Mouse (Mus musculus): ENCODE measurements around the gene Slc28a3.
A peak's percentile ranks its signal among the peaks of the same experiment; 100 is the strongest.

GRCm38 (mm10) chr13:58638950-58639349 is 28.3 kb upstream of the Slc28a3 start:
- TF ChIP-seq CTCF (IDR thresholded peaks at IDR 0.05; ENCODE audit: borderline replicate concordance, insufficient read depth, low read length) (peak; percentile 66; the same call in 1 of the 2 replicates), POLR2A (IDR thresholded peaks at IDR 0.05; ENCODE audit: low read depth, low read length) (no peak)

Data from embryonic fibroblast, embryonic 13.5 days (primary cell).